Mouse (Mus musculus) gonadal fat pad, adult 2 months (tissue): ENCODE results near the gene Ttc6. TPM values are rescaled to one million over a fixed set of nuclear protein-coding genes. Genes with fewer than 3 reads are reported as not detected.

Experiments used
- DNase-seq: peaks from one replicate; pipeline ENCODE4 v3.0.0-alpha.2; 2012; ENCODE audit warnings: low read depth
- polyA plus RNA-seq: library from polyadenylated mRNA; depleted of rRNA; stranded (reverse); fragments of >200 nt; gene quantifications from 2 replicates; pipeline ENCODE4 v1.2.3, GENCODE M21; 2012

Gene Ttc6
- polyA plus RNA-seq, 1 experiment, result 0.04 TPM

DNA sequence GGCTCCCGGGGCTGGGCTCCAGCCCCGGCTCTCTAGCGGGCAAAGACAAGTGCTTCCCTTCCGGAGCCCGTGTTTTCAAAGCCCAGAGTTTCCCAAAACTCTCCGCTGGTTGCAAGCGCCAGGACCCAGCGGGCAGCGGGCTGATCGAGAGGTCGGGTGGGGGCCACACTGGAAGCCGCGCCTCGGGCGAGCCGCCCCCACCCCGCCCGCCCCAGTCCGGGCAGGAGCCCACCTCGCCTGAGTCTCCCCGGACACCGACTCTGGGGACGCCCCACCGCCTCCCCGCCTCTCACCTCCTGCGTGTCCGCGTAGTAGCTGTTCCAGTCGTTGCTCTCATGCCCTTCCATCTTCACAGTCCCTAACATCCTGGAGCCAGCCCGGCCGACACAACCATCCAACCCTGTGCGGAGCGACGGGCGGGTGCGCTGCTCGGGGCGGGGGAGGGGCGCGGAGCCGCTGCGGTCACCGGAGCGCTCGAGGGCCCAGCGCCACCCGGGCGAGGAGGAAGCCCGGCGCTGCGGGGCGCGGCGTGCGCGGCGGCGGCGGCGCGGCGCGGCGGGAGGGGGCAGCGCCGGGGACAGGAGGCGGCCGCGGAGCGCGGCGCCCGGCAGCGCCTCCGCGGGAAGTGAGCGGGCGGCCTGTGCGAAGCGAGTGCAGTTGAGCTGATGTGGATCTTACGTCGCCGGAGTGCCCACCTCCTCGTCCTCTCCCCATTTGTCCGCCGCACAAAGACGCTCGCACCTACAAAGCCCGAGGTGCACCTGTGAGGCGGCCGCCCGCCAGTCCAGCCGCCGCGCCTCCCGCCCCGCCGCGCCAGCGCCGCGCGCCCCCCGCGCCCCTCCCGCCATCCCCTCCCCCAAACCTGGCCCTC is 18.3 kb upstream of the Ttc6 start:
- DNase-seq, result no peak

DNA sequence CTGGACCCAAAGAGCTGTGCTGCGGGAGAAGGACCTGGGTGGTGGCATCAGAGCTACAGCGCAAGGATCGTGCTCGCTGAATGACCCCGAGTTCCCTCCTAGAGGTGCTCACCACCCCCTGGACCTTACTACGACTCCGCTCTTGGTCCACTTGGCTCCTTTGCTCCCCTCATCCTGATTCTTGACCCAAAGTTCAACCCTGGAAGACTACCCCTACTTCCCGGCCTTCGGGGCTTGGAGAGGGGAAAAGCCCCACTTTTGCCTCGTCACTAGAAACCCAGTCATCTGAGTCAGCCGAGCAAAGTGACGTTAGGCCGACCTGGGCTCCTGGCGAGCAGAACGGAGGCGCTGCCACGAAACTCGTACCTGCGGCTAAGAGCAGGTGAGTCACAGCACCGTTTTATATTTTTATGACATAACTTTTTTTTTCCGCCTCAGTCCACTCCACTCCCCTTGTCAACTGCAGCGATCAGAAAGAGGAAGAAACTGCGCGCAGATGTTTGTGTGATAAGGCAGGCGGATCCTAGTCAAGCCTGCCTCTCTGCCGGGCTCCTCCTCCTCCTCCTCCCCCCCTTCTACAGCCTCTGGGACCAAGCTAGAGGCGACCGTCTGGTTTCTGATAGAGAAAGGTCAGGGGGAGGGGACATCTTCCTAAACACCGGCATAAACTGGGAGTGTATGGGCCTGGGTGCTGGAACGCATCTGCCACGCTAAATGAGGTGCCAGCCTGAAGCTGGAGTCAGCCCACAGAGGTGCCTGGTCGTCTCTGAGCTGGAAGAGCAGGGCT is 17.3 kb upstream of the Ttc6 start, which contains the start of gene Foxa1:
Gene Foxa1 (minus strand): TSS at position 502 of the 787 bp plus-strand sequence.
- DNase-seq, result no peak

DNA sequence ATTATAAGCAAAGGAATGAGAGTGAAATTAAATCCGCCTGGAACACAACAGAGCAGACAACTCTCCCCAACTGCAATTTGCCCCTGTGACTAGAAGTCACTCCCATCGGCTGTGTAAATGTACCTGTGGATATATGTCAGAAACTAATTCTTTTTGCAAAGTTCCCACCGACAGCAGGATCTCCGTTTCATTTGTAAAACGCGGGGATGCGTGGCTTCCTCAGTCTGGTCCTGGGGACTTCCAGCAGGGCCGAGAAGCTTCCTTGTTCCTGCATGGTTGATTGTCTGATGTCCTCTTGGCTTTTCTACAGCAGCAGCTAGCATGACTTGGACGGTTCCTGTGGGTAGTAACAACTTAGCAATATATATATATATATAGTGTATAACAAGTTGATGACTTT is 16.0 kb upstream of the Ttc6 start:
- no peak for DNase-seq

DNA sequence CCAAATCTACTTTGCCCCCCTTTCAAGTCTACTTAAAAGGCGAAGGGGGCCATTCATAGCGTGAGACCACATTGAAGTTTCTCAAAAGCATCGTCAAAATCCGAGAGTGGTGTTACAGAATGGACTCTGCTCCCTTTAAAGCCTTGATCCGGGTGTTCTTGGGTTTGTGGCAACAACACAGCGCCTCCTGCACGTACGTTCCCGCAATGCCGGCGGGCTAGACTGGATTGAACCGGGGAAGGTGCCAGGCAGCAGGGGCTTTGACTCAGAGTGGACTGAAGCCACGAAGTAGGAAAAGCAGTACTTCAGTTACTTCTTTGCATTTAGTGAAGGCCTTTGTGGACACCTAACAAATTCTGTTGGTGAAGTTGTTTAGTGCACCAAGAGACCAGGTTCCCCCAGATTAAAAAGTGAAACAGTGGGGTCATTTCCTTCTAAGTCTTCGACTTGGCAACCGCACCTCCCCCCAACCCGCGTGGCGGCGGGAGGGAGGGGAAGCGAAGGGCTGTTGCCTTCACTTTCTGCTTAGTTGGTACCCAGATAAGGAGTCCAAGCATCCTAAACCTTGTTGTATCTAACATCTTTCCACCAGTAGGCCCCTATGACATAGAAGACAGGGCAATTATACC is 15.4 kb upstream of the Ttc6 start:
- no peak for DNase-seq

DNA sequence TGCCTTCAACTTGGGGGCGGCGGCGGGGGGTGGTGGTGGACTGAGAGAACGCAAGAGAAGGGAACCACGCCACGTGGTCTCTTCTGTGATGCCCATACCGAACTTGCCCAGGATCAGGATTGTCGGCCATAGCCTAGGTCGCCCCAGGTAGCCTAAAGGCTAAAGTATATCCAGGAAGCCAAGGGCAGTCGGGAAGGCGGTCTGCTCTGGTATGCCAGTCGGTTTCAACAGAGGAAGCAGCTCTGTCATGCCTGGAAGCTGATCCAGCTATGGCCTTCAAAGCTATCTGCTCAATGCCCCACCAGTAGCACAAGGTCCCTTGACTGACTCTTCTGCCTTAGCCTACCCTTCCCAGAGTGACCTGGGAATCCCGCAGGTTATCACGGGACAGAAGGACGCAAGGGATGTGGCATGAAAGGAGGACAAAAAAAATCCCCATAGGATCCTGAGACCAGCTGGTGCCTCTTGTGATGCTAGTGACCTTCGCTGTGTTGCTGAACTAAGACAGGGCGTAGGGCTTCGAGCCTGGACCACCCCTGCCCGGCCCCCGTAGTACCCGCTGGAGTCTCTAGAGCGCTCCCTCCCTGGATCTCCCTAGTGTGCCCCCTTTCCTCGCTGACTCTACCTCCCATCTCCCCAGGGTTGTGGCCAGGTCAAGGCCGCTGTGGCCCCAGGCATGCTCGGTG is 14.8 kb upstream of the Ttc6 start:
- no peak for DNase-seq

DNA sequence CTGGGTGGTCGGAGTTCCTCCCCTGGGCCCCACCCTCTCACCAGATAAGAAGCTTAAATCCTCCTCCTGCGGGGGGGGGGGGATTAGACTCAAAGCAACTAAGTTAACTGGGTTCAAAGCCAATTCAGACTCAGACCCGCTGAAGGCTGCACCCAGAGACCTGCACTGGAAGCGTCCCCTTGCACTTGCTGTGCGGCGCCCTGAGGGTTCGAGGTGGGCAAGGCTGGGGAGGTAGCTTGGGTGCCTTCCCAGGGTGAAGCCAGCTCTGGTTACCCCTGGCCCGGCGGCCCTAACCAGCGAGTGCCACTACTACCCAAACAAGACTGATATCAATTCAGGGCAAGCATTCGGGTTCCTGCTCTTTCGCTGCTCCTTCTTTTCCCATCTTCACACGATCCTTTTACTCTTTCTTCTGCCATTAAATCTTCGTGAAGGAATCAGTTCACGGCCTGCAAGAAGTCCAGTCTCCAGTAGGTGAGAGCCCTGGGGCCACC is 14.2 kb upstream of the Ttc6 start:
- DNase-seq, result no peak

DNA sequence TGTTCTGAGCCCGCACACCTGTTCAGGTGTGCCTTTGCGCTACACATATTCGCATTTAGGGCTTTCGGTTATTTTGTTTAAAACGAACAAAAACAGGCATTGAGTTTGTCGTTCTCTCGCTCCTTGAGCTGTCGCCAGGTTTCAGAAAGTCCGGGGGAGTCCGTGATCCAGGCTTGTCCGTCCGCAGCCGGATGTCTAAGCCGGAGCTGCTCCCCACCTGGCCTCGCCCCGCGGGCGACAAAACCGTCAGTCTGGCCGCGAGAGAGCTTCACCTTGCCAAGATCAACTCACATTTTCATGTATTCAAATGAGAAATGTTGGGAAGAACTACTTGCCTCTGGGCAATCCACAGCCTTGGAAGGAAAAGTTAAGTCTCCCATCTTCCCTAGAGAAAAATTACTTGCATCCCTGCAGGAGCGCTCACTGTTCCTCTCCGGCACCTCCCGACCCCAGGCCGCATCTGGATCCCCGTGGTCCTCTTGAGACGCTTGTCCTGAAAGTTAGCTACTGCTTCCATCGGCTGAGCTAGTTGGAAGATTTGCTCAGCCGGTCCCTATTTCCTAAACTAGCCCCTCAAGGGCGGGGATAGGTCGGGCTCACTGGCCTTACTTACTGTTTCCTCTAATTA is 13.6 kb upstream of the Ttc6 start:
- DNase-seq, result no peak

DNA sequence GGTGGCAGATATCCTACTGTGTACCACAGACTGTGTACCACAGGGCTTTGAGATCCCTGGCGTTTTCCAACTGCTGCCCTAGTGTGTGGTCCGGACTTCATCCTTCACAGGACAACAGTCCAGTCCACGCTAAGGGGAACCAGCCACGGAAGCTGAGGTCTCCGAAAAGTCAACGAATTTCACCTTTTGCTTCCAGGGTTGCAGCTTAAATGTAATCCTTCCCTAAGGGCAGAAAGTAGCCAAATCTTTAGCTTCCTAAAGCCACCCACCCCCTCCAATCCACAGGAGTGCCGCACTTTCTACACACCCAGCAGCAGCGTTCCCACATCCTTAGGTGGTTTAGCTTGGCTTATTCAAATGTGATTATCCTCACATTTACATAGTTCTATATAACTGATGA is 13.0 kb upstream of the Ttc6 start:
- no peak for DNase-seq

DNA sequence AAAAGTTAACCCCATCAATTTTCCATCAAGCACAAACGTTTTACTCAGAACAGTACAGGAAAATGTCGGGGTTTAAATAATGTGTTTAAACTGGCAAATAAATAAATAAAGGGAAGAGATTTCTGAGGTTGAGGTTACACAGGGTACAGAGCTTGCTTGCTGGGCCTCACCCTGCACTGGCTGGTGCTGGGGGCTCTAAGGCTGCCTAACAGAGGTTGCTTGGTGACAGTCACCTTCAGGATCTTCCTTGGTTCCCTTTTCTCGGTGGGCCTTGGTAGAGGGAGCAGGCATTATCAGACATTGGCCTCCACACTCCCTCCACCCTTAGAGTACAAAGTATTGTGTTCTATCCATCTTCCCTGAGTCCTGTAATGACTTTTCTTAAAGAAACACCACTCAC is 11.6 kb upstream of the Ttc6 start:
- no peak for DNase-seq

DNA sequence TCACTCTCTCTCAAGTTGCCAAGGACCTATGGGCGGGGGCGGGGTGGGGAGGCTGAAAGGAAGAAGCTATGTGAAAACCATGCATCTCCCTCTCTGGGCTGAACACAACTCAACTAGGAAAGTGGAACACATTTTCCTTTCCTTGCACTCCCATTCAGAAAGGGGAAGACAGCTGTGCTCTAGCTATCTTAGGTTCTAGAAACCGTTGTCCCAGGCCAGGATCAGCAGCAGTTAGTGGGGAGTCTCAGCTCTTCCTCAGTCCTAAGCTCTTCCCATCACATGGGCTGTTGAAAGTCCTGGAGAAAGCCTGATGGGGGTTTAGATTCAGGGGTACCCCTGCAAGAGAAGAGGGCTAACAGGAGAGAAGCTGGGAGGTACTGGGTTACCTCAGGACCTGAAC is 9.8 kb upstream of the Ttc6 start:
- DNase-seq, result no peak

DNA sequence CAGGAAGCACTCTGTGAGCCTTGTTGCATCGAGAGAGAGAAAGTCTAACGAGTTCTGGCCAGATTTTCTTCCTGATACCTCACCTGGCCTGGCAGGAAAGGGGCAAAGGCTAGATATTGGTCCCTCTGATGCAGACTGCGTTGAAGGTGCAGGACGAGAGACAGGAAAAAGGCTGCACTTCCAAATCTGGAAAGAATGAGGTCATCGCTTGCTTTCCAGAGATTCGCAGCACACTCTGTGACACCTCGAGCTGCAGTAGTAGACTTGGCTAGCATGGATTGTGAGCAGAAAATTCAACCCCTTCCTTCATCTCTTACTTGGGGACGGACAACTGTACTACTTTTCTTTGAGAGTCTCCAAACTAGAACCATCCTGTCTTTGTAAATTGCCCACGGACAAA is 7.9 kb downstream of the Ttc6 start:
- no peak for DNase-seq

DNA sequence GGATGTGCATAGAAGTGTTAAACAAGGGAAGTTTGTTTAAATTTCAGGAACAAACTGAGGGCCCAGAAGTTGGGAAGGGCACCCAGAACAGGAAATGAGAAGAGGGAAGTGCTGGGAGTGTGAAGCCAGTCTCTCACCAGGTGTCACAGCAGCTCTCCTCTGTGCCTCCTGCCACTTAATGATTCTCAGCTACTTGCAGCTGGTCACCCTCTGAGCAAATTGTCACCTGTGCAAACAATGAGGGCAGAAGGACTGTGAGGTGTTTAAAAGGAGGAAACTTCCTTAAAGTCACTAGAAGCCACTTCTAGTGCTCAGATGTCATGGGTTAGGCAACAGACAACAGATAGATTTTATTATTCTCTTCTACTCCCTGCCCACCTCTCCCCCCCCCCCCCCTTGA is 8.5 kb downstream of the Ttc6 start:
- DNase-seq, result no peak

DNA sequence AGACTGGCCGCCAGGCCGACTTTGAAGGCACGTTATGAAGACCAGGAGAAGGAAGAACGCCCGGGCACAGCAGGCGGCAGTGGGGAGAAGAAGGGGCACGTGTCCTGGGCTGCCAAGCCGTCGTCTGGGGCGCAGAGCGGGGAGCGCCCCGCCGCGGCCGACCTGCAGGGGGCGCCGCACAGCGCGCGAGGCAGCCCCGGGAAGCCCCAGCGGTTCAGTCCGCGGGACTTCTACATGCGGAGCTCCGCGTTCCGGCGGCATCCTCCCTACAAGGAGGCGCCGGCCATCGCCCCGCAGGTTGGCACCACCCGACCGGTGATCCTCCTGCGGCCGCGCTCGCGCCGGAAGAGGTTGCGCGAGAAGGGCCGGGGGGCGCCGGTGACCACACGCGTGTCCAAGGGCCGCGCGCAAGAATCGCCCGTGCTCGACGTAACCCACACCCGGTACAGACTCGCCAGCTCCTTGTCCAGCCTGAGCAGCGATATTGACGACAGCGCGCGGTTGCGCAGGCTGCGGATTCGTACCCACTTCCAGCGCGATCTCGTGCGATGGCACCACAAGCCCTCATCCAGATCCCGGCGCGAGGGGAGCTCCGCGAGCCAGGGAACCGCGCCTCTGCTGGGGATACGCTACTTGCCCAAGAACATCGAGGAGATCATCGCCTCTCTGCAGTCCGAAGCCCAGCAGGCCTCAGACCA is 12.2 kb downstream of the Ttc6 start:
- DNase-seq, result no peak

DNA sequence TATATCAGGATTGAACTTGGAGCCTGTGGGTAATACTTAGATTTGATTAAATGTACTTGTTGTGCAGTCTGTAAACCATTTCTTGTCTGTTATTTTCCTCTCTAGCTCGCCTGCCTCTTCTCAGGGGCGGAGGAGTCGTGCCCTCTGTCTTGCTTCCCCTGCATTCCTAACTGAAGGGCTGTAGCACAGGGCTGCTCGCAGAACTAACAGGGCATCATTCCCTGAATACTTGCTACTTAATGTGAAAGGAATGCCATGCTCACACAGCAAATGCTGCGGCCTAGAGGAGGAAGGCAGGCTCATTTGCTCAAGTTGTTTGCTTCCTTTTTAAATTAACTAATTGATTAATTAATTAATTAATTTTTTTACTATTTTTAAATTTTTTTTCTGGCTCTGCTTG is 43.7 kb downstream of the Ttc6 start:
- DNase-seq, result no peak

DNA sequence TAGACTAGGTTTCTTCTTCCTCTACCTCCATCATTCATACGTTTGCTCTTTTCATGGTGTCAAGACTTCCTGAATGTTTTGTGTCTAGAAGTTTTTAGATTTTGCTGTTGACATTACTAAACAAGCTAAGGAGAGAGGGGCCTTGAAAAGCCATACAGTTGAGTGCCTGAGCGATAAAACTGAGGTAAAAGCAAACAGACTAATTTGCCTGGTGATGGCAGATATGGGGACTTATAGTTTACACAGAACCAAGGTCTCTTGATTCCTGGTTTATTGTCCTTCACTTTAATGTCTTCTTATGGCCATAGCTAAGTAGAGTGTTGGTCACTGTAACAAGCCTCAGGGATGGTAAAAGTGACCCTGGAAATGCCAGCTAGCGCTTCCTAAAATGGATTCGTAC is 51.2 kb downstream of the Ttc6 start:
- DNase-seq, result no peak

DNA sequence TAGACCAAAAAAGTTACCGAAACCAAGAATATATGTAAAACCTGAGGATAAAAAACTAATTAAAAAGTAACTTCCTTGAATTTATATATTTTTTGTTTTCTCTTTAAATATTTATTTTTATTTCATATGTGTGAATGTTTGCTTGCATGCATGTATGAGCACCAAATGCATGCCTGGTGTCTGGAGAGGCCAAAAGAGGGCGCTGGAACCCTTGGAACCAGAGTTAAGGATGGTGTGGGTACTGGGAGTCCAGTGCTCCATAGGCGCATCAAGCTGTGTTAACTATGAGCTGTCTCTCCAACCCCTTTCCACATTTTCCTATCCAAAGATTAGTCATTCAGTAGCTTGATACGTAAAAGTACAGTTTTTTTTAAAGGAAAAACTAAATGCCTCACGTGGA is 58.1 kb downstream of the Ttc6 start:
- no peak for DNase-seq

DNA sequence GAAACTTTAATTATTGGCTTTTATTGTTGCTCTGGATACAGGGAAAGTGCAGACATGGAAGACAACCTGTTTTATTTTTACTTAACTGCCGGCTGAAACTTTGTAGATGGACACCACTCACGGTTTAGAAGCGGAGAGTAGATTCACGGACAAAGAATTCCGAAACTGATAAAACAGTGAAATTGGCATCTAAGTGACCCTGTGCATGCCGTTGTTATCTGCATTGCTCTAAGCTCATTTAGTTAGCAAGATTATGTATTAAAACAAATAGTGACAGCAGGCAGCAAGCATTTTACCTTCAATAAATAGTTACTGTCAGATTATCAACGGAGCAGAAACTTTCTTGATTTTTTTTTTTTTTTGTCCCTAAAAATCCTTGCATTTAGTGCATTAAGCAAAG is 59.4 kb downstream of the Ttc6 start:
- no peak for DNase-seq

DNA sequence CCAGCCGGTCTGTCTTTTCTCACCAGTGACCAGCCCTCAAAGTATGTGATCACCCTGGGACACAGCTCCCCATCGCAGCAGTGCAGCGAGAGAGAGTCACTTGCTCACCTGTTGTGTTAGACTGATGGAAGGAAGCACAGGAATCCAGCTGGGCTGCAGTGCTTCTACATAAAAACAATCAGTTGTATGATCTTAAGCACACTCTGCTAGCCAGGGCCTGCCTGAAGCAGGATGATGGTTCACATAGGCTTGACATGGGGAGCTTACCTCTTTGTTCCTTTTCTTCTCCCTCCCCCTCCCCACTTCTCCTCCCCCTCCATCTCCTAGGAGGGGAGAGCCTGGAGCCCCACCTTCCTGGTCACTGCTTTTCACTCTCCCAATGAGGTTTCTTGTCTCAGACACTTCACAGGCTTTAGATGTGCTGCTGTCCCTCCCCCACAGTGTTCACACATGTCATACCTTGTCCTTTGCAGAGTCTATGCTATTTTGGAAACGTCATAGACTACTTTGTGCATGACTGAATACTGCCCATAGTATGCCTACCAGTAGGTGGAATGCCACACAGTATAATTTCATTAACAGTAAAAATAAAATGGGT is 60.2 kb downstream of the Ttc6 start:
- no peak for DNase-seq

DNA sequence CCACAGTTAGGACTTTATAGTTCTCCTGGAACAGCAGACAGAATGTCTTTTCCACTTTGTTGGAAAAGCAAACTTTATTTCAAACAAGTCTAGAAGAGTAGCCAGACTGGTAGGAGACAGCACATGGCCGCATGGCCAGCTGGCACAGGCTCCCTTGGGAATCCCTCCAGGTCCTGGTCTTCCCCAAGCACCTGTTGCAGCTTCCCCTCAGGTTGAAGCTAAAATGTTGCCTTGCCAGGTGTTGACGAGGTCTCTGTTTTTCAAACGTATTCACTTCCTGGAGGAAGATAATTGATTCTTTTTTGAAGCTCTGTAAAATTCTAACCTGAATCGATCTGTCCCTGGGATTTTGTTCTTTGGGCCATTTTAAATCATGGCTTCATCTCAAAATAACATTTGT is 86.1 kb downstream of the Ttc6 start:
- no peak for DNase-seq

DNA sequence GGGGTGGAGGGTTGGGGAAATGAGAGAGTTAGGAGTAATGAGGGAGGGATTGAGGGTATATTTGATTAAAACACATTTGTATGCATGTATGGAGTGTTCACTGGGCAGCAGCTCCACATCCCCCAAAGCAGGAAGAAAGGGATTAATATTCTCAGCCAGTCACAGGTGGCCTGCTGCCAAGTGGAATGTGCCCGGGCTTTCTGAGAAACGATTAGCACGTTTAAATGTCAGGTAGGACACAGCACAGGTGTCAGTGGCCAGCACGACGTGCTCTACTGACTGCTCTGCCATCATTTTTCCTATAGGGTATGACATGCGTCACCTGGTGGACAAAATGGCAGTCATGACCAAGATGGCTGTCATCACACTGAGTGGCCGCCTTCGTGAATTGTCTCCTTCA is 86.8 kb downstream of the Ttc6 start:
- DNase-seq, result no peak
